Mouse (Mus musculus): Measurements from ENCODE around the gene Ggta1. TPM values are rescaled to one million over a fixed set of nuclear protein-coding genes. Genes with fewer than 3 reads are reported as not detected.
A peak's percentile ranks its signal among the peaks of the same experiment; 100 is the strongest.

Gene Ggta1
- polyA plus RNA-seq (2012; rRNA removed) = 3.5 and 3.6 TPM in 2 replicates

GRCm38 (mm10) chr2:35462791-35463281, at the start of gene Ggta1:
Gene Ggta1 (minus strand): TSS chr2:35463231.
- peak within 1 kb of the TSS; percentile 73 for H3K27ac ChIP-seq (ENCODE audit: insufficient read depth, low read depth, low read length)

DNA sequence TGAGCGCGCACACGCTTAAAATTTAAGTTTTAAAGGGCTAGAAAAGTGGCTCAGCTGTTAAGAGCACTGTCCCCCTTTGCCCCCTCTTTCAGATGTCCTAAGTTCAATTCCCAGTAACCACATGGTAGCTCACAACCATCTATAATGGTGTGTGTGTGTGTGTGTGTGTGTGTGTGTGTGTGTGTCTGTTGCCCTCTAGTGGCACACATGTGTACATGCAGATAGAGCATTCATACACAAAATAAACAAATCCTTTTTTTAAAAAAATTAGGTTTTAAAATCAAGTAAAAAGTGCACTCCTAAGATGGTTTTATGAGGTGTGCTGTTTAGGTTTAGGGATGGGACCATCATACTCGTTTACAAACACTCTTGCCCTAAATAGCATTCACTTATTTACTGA, 49.2 kb upstream of the Ggta1 start:
- TF ChIP-seq POLR2A (IDR thresholded peaks at IDR 0.05; ENCODE audit: low read depth, low read length) (no peak), CTCF (IDR thresholded peaks at IDR 0.05; ENCODE audit: extremely low read depth, insufficient read length, insufficient replicate concordance, low read depth, low read length) (no peak)
- Histone ChIP-seq H3K27ac (ENCODE audit: insufficient read depth, low read depth, low read length) (no peak overlapping the region), H3K27me3 (ENCODE audit: control insufficient read depth, insufficient read depth, low read length) (no peaks in the 10 kb centered on the region), H3K36me3 (ENCODE audit: control insufficient read depth, insufficient read depth, low read length) (no peaks in the 10 kb centered on the region), H3K4me3 (ENCODE audit: low read depth, low read length) (no peak overlapping the region), H3K4me1 (ENCODE audit: control insufficient read depth, insufficient read depth, insufficient read length, low read length) (peaks cover 24% of the 10 kb centered on the region)
- WGBS = 94% methylated on average over 4 of the region's 4 CpGs

More at GRCm38 (mm10) chr2:35462791-35463281, at the start of gene Ggta1:
- Histone ChIP-seq H3K27me3 (ENCODE audit: control insufficient read depth, insufficient read depth, low read length) (peaks cover 13% of the 10 kb centered on the region), H3K4me1 (ENCODE audit: control insufficient read depth, insufficient read depth, insufficient read length, low read length) (peaks cover 2% of the 10 kb centered on the region; the same call in 1 of the 2 replicates), H3K36me3 (ENCODE audit: control insufficient read depth, insufficient read depth, low read length) (no peaks in the 10 kb centered on the region), H3K4me3 (ENCODE audit: low read depth, low read length) (peak within 1 kb of the TSS; percentile 63)
- WGBS = 32% methylated on average over 7 of the region's 7 CpGs
- TF ChIP-seq CTCF (IDR thresholded peaks at IDR 0.05; ENCODE audit: extremely low read depth, insufficient read length, insufficient replicate concordance, low read depth, low read length) (no peak), POLR2A (IDR thresholded peaks at IDR 0.05; ENCODE audit: low read depth, low read length) (no peak)

DNA sequence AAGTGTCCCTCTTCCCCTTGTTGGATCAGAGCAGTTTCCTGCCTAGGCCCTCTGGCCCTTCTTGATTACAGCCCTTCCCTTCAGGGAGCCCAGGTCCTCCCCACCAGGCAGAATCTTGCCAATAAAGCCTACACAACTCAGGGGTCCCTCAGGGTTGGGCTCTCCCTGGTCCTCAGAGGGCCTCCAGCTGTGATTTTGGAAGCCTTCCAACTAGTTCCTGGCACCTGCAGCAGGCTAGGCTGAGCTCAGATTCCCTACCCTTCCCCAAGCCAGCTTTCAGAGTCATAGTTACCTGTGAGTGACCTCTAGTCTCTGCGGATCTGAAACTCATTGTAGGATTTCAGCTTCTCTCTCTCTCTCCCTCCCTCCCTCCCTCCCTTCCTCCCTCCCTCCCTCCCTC, 47.9 kb upstream of the Ggta1 start:
- H3K27ac ChIP-seq (ENCODE audit: insufficient read depth, low read depth, low read length) = no peak overlapping the region
- WGBS = 18% methylated on average over 1 of the region's 1 CpGs
- H3K4me3 ChIP-seq (ENCODE audit: low read depth, low read length) = no peak overlapping the region
- peaks cover 31% of the 10 kb centered on the region for H3K4me1 ChIP-seq (ENCODE audit: control insufficient read depth, insufficient read depth, insufficient read length, low read length)
- no peaks in the 10 kb centered on the region for H3K27me3 ChIP-seq (ENCODE audit: control insufficient read depth, insufficient read depth, low read length)
- no peaks in the 10 kb centered on the region for H3K36me3 ChIP-seq (ENCODE audit: control insufficient read depth, insufficient read depth, low read length)
- no peak for TF ChIP-seq POLR2A (IDR thresholded peaks at IDR 0.05; ENCODE audit: low read depth, low read length)
- no peak for TF ChIP-seq CTCF (IDR thresholded peaks at IDR 0.05; ENCODE audit: extremely low read depth, insufficient read length, insufficient replicate concordance, low read depth, low read length)

GRCm38 (mm10) chr2:35509888-35510287, 46.9 kb upstream of the Ggta1 start:
- H3K36me3 ChIP-seq (ENCODE audit: control insufficient read depth, insufficient read depth, low read length) = no peaks in the 10 kb centered on the region
- peak overlapping the region; percentile 21; the same call in 1 of the 2 replicates for H3K27ac ChIP-seq (ENCODE audit: insufficient read depth, low read depth, low read length)
- TF ChIP-seq POLR2A (IDR thresholded peaks at IDR 0.05; ENCODE audit: low read depth, low read length) = no peak
- no peak for TF ChIP-seq CTCF (IDR thresholded peaks at IDR 0.05; ENCODE audit: extremely low read depth, insufficient read length, insufficient replicate concordance, low read depth, low read length)
- peaks cover 36% of the 10 kb centered on the region for H3K4me1 ChIP-seq (ENCODE audit: control insufficient read depth, insufficient read depth, insufficient read length, low read length)
- H3K27me3 ChIP-seq (ENCODE audit: control insufficient read depth, insufficient read depth, low read length) = no peaks in the 10 kb centered on the region
- 53% methylated on average over 4 of the region's 4 CpGs for WGBS
- H3K4me3 ChIP-seq (ENCODE audit: low read depth, low read length) = no peak overlapping the region

DNA sequence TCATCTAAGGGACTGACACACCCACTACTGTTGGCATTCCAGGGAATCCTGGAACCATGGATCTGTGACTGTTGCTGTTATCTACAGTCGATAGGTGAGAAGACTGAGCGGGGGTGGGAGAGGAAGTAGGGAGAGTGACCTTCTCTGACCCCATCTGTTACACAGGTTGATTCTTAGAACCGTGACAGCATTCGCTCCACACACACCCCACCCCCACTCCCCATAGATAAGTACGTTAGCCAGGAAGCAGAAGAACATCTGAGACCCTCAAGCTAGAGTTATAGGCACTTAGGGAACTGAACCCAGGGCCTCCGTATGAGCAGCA, 46.3 kb upstream of the Ggta1 start:
- Histone ChIP-seq H3K27me3 (ENCODE audit: control insufficient read depth, insufficient read depth, low read length) (no peaks in the 10 kb centered on the region), H3K4me1 (ENCODE audit: control insufficient read depth, insufficient read depth, insufficient read length, low read length) (peaks cover 40% of the 10 kb centered on the region), H3K27ac (ENCODE audit: insufficient read depth, low read depth, low read length) (peak overlapping the region; percentile 21; the same call in 1 of the 2 replicates), H3K4me3 (ENCODE audit: low read depth, low read length) (no peak overlapping the region), H3K36me3 (ENCODE audit: control insufficient read depth, insufficient read depth, low read length) (no peaks in the 10 kb centered on the region)
- 15% methylated on average over 6 of the region's 6 CpGs for WGBS
- TF ChIP-seq CTCF (IDR thresholded peaks at IDR 0.05; ENCODE audit: extremely low read depth, insufficient read length, insufficient replicate concordance, low read depth, low read length) = no peak
- TF ChIP-seq POLR2A (IDR thresholded peaks at IDR 0.05; ENCODE audit: low read depth, low read length) = no peak

GRCm38 (mm10) chr2:35508597-35509342, 45.7 kb upstream of the Ggta1 start:
- TF ChIP-seq POLR2A (IDR thresholded peaks at IDR 0.05; ENCODE audit: low read depth, low read length) (no peak), CTCF (IDR thresholded peaks at IDR 0.05; ENCODE audit: extremely low read depth, insufficient read length, insufficient replicate concordance, low read depth, low read length) (no peak)
- Histone ChIP-seq H3K4me1 (ENCODE audit: control insufficient read depth, insufficient read depth, insufficient read length, low read length) (peaks cover 39% of the 10 kb centered on the region), H3K36me3 (ENCODE audit: control insufficient read depth, insufficient read depth, low read length) (no peaks in the 10 kb centered on the region), H3K4me3 (ENCODE audit: low read depth, low read length) (no peak overlapping the region), H3K27ac (ENCODE audit: insufficient read depth, low read depth, low read length) (peak overlapping the region; percentile 31; the same call in 1 of the 2 replicates), H3K27me3 (ENCODE audit: control insufficient read depth, insufficient read depth, low read length) (no peaks in the 10 kb centered on the region)
- 28% methylated on average over 10 of the region's 10 CpGs for WGBS

- WGBS = 53% methylated on average over 9 of the region's 9 CpGs
- Histone ChIP-seq H3K36me3 (ENCODE audit: control insufficient read depth, insufficient read depth, low read length) (no peaks in the 10 kb centered on the region), H3K27ac (ENCODE audit: insufficient read depth, low read depth, low read length) (no peak overlapping the region), H3K27me3 (ENCODE audit: control insufficient read depth, insufficient read depth, low read length) (no peaks in the 10 kb centered on the region), H3K4me1 (ENCODE audit: control insufficient read depth, insufficient read depth, insufficient read length, low read length) (peaks cover 39% of the 10 kb centered on the region), H3K4me3 (ENCODE audit: low read depth, low read length) (no peak overlapping the region)
- TF ChIP-seq POLR2A (IDR thresholded peaks at IDR 0.05; ENCODE audit: low read depth, low read length) (no peak), CTCF (IDR thresholded peaks at IDR 0.05; ENCODE audit: extremely low read depth, insufficient read length, insufficient replicate concordance, low read depth, low read length) (no peak)
Observed at GRCm38 (mm10) chr2:35507191-35507511, 44.1 kb upstream of the Ggta1 start.

All from small intestine, adult 2 months (tissue).